Mouse (Mus musculus) large intestine, adult 2 months (tissue): ENCODE measurements around the gene Nfkbib. TPM values are rescaled to one million over a fixed set of nuclear protein-coding genes. Genes with fewer than 3 reads are reported as not detected.
A peak's percentile ranks its signal among the peaks of the same experiment; 100 is the strongest.

Experiments used
- DNase-seq: peaks from one replicate; pipeline ENCODE4 v3.0.0-alpha.2; 2012; ENCODE audit warnings: low read depth, low spot score
- WGBS: fragments of 180-500 bp; shearing (Covaris S2); methylation state at CpG from one replicate; pipeline ENCODE4 v1.1.7; 2018; 5-methylcytosine and 5-hydroxymethylcytosine counted together
- polyA plus RNA-seq: library from polyadenylated mRNA; depleted of rRNA; stranded (reverse); fragments of >200 nt; gene quantifications from 2 replicates; pipeline ENCODE4 v1.2.3, GENCODE M21; 2012

The Nfkbib gene
- polyA plus RNA-seq, 1 experiment: 56.7 TPM

- 92% methylated on average over 12 of the region's 12 CpGs for WGBS
- DNase-seq: no peak
These were observed 6.9 kb upstream of the Nfkbib start for GRCm38 (mm10) chr7:28774164-28774563.

- WGBS: 88% methylated on average over 3 of the region's 3 CpGs
- no peak for DNase-seq
These were observed 5.9 kb upstream of the Nfkbib start for GRCm38 (mm10) chr7:28773163-28773562.

GRCm38 (mm10) chr7:28771867-28772266 is 4.6 kb upstream of the Nfkbib start:
- DNase-seq: no peak
- WGBS: 89% methylated on average over 11 of the region's 11 CpGs

- 85% methylated on average over 3 of the region's 3 CpGs for WGBS
- DNase-seq: no peak
These were observed 3.0 kb upstream of the Nfkbib start for GRCm38 (mm10) chr7:28770309-28770708.

GRCm38 (mm10) chr7:28769414-28769958 is 2.2 kb upstream of the Nfkbib start:
- no peak for DNase-seq
- 95% methylated on average over 9 of the region's 9 CpGs for WGBS

- WGBS: 3% methylated on average over 14 of the region's 14 CpGs
- no peak for DNase-seq
These were observed 402 bp downstream of the Nfkbib start for GRCm38 (mm10) chr7:28766910-28767309.

GRCm38 (mm10) chr7:28766173-28766879 is 986 bp downstream of the Nfkbib start, which contains the start of gene Sirt2:
Gene Sirt2 (plus strand): TSS chr7:28766735.
- peak; percentile 99 for DNase-seq
- under 1% methylated on average over 45 of the region's 45 CpGs for WGBS

GRCm38 (mm10) chr7:28765211-28765610 is 2.1 kb downstream of the Nfkbib start:
- no peak for DNase-seq
- 64% methylated on average over 6 of the region's 6 CpGs for WGBS

GRCm38 (mm10) chr7:28761907-28762306 is 5.4 kb downstream of the Nfkbib start:
- WGBS: 84% methylated on average over 9 of the region's 9 CpGs
- DNase-seq: no peak

GRCm38 (mm10) chr7:28758623-28759022 is 8.7 kb downstream of the Nfkbib start:
- WGBS: 82% methylated on average over 13 of the region's 13 CpGs
- no peak for DNase-seq

- 2% methylated on average over 17 of the region's 17 CpGs for WGBS
These were observed 11.2 kb downstream of the Nfkbib start, which contains the start of gene Ccer2 for GRCm38 (mm10) chr7:28756079-28756478. Gene Ccer2 (plus strand): TSS chr7:28756174.

GRCm38 (mm10) chr7:28749935-28750334 is 17.4 kb downstream of the Nfkbib start:
- DNase-seq: no peak

More at GRCm38 (mm10) chr7:28756079-28756478, 11.2 kb downstream of the Nfkbib start, which contains the start of gene Ccer2:
- no peak for DNase-seq

GRCm38 (mm10) chr7:28741709-28742438 is 25.4 kb downstream of the Nfkbib start, which contains the start of the genes Mrps12 and Sars2:
Gene Mrps12 (minus strand): TSS chr7:28741820.
Gene Sars2 (plus strand): TSS chr7:28741992.
- WGBS: under 1% methylated on average over 39 of the region's 39 CpGs
- peak; percentile 99 for DNase-seq

More at GRCm38 (mm10) chr7:28749935-28750334, 17.4 kb downstream of the Nfkbib start:
- 93% methylated on average over 7 of the region's 7 CpGs for WGBS

GRCm38 (mm10) chr7:28741368-28741708 is 26.0 kb downstream of the Nfkbib start:
- 0% methylated on average over 13 of the region's 13 CpGs for WGBS
- no peak for DNase-seq

- no peak for DNase-seq
- WGBS: 15% methylated on average over 9 of the region's 9 CpGs
These were observed 26.4 kb downstream of the Nfkbib start for GRCm38 (mm10) chr7:28740949-28741348.

GRCm38 (mm10) chr7:28739829-28740228 is 27.5 kb downstream of the Nfkbib start:
- no peak for DNase-seq
- WGBS: 93% methylated on average over 21 of the region's 21 CpGs

- DNase-seq: no peak
- 75% methylated on average over 6 of the region's 6 CpGs for WGBS
These were observed 31.6 kb downstream of the Nfkbib start for GRCm38 (mm10) chr7:28735701-28736100.

GRCm38 (mm10) chr7:28733211-28733610 is 34.1 kb downstream of the Nfkbib start:
- no peak for DNase-seq

GRCm38 (mm10) chr7:28732341-28733142 is 34.8 kb downstream of the Nfkbib start:
- peak; percentile 78 for DNase-seq
- WGBS: 9% methylated on average over 58 of the region's 58 CpGs

More at GRCm38 (mm10) chr7:28733211-28733610, 34.1 kb downstream of the Nfkbib start:
- 24% methylated on average over 11 of the region's 11 CpGs for WGBS
